Mouse (Mus musculus): ENCODE data around the gene Tgfbr3.

Gene Tgfbr3

DNA sequence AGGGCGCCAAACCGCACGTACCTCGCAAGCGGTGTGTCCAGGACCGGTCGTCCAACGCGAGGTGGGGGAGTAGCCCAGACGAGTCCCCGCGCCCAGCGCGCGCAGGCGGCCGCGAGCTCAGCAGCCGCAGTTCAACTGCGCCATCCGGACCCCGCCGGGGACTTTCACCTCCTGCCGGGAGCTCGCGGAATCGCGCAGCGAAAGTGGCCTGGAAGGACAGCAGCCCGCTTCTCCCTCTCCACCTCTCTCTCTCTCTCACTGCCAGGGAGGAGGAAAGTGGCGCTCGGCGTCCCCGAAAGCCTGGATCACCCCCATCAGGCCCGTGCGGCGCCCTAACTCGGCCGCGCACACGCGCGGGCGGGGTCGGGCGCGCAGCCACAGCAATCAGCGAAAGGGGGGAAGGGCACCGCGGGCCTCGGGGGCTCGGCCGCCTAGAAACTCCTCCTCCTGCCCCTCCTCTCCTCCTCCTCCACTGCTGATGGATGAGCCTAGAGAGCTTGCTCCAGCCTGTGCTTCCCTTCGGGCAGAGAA is at the start of gene Tgfbr3:
TSS of gene Tgfbr3 (minus strand) at position 396 of the 531 bp plus-strand sequence.
- no peak for DNase-seq (ENCODE audit: low spot score)

DNA sequence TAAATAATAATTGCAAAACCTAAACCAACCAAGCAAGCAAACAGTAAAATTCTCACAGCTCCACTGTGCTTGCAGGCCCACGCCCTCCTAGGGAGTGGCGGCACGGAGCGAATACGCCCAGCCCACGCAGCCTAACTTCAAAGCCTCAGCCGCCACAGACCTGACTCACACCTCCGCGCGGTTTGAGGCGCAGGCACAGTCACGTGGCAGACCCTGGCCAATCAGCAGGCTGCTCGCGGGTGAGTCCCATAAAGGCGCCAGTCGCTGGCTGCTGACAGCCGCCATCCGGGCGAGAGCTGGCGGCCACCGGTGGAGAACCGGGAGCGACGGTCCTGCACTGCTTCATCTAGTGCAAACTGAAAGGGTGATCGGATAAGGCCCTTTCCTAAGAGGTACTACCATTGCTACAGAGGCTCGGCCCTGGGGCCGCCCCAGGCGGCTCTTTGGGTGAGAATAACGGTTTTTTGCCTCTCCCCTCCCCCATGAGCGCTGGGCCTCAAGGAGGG is 41.5 kb upstream of the Tgfbr3 start, which contains the start of gene Brdt:
TSS of gene Brdt (plus strand) at position 244 of the 506 bp plus-strand sequence.
- no peak for DNase-seq (ENCODE audit: low spot score)

DNA sequence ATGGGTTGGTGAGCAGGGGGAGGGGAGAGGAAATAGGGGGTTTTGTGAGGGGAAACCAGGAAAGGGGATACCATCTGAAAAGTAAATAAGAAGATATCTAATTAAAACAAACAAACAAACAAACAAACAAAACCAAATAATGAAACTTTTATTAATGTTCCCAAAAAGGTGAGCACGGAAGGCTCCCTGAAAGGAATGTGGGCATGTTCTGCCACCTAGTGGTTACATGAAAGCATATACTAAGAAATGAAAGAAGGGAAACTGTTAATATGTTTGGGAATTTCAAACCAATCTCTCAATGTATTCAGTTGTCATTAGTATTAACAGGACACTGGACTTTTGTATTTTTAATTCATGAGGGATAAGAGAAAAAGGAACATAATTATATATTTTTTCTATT is 31.3 kb upstream of the Tgfbr3 start:
- no peak for DNase-seq (ENCODE audit: low spot score)

DNA sequence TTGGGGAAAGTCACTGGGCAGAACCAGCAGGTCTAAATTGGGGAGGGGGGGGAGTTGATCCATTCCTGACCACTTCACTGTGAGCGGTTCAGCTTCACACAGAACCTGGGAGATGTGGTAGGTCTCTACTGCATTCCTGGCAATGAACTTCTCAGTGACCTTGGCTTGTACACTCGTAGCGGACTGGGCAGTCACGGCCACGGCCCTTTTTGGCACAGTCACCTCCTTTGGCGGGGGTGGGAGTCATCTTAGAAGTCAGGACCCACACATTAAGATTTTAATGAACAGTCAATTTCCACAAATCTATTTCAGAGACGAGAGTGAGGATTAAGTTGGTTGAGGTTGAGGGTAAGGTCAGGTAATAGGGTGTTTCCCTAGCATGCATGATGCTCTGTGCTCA is 27.7 kb upstream of the Tgfbr3 start:
- no peak for DNase-seq (ENCODE audit: low spot score)

DNA sequence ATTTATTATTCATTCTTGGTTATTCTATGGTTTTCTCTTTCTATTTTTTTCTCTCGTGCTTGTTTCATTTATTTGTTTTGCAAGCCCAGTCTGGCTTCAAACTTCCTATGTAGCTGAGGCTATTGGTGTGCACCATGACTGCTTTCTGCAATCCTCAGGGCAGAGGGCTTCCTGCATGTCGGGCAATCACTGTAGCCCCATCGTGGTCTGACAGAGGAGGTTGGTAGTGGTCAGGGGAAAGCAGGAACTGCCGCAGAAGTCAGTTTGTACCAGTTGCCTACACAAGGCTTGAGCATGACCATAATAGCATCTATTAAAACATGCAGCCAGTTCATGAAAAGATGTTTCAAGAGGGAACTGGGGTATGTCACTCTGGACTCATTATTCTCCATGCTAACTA is 18.0 kb upstream of the Tgfbr3 start:
- no peak for DNase-seq (ENCODE audit: low spot score)

DNA sequence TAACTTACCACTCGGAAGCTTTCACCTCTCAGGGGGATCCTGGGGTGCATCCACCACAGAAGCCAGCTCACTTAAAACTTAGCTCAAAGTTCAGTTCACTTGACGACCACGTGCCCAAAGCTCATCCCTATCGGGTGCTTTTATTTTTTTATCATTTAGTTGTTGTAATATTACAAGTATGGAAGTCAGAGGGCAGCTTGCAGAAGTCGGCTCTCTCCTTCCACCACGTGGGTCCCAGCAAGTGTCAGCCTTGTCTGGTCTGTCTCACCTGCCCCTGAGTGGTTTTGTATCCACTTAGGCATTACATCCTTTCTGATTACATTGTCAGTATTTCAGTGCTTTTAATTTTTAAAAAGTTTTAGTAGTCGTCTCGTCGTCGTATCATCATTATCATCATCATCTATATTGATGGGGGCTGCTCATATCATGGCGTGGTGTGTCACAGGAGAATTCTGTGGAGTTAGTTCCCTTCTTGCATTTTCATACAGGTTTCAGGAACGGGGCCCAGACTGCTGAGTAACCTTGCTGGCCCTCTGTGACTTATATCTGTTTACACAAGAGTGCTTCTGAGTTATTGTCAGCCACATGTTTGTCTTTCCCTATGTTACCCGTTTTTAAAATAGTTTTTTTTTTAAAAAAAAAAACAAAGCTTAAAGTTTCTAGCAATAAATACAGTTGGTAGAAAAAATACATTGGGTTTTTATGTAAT is 14.8 kb upstream of the Tgfbr3 start:
- DNase-seq (ENCODE audit: low spot score): no peak

DNA sequence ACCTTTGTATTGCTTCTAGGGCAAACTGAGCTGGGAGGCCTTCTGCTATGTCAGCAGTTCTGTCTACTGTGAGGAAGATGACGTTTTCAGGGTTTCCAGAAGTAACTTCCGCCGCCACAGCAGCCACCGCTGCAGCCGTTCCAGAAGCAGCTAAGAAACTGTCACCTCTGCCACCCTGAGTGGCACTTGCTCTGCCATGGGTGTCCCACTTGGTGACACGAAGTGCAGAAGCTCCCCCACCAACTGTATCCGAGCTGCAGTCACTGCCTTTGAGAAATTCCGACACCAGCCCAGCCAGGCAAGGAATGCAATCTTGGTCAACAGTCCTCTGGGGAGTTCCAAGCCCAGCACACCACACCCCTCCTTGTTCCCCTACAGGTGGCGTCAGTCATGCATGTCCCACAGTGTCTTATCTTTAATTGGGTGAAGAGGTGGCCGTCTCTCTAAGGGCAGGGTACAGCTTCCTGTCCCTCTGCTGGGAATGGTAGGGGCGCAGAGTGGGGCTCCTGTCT is 14.0 kb upstream of the Tgfbr3 start:
- no peak for DNase-seq (ENCODE audit: low spot score)

DNA sequence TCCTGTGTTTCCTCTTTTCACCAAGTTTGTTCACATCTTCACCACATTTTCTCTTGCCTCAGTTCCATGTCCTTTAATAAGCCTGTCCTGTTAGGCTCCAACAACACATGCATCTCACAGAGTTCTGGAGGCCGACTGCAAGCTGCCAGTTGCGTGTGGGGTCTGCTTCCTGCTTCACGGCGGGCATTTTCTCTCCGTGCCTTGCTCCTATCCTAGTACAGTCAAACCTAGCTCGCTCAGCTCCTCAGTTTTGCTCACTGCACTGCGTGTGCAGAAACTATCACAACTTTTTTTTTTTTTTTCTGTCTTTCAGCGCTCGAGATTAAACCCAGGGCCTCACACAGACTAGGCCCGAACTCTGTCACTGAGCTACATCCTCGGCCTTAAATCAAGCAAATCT is 9.4 kb upstream of the Tgfbr3 start:
- DNase-seq (ENCODE audit: low spot score): no peak

DNA sequence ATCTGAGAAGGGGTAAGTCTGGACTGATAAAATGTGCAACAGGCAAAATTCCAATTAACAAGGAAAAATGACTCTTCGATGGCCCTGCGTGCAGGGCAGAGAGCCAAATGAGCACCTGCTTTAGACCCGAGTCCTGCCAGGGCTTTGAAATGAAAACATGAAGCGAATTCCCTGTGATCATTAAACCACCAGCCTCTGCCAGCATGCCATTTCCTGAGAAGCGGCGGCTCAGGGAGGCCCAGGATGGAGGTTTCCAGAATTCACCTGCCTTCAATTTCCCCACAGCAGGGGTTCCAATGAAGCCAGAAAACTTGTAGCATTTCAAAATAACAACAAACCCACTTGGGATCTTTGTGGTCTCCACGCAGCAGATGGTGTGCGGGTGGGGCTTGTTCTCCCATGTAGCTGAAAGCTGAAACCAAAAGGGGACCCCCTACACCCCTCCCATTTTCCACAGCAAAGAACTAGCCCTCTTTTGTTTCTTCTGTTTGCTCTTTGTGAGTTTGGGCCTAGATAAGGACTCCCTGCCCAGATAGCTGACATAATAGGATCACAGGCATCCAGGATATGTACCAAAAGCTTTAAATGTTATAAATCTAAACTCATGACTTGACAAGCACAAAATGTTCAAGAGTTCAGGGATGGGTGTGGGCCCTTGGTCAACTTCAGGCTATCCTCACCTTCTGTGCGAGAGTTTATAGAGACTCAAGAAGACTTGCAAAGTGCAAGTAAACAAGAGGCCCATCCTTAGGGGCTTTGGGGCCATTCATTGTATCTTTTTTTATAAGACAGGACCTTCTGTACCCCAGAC is 7.3 kb upstream of the Tgfbr3 start:
- no peak for DNase-seq (ENCODE audit: low spot score)

DNA sequence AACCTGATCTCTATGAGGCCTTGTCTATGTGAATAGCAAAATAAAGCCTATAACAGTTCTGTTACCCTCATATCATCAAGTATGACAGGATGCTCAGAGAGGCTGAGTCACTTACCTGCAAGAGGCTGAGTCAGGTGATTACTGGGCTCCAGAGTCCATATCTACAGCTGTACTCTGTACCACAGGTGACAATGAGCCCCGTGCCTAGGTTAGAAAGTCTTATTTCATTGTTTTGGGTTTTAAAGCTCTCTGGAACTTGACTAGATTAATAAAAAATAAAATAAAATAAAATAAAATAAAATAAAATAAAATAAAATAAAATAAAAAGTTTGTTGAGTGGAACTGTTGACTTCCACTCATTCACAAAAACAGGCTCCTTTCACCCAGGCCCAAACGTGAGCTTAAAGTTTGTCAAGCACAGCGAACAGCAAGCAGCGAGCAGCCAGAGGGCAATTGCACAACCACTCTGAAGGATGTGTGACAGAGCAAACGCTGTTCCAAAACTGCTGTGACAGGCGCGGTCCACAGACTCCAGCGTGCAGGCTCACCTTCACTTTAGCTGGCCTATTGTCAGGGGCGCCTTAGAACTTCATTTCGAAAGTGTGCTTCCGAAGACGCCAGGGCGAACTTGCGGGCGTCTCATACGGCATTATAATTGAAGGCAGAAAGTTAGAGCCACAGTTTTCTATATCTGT is 6.5 kb upstream of the Tgfbr3 start:
- DNase-seq (ENCODE audit: low spot score): no peak

DNA sequence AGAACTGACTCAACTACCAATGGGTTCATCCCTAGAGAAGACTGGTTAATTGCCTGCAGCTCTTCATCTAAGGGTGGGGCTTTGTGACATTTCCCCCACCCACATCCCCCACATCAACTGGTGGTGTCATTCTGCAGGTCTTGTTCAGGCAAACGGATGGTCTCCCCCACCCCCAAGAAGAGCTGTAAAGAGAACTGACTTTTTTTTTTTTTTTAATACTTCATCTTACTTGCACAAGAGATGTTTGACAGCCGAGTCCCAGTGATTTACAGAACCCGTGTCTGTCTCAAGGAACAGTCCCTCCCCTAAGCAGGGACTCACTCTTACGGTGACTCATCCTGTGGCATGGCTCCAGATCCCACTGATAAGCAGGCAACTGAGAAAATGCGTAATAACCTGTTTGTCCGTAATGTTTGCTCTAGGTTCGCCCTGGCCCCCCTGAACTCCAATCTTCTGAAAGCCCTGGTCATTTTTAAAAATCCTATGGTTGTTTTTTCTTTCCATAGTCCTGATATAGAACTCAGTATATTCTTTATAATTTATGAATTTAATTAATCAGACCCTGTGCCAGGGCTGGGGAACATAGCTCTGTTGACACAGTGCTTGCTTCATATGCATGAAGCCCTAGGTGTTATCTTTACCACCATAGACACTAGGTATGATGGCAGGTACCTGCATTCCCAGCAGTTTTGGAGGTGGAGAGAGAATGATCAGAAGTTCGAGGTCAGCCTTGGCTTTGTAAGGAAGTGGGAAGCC is 5.8 kb upstream of the Tgfbr3 start:
- DNase-seq (ENCODE audit: low spot score): no peak

DNA sequence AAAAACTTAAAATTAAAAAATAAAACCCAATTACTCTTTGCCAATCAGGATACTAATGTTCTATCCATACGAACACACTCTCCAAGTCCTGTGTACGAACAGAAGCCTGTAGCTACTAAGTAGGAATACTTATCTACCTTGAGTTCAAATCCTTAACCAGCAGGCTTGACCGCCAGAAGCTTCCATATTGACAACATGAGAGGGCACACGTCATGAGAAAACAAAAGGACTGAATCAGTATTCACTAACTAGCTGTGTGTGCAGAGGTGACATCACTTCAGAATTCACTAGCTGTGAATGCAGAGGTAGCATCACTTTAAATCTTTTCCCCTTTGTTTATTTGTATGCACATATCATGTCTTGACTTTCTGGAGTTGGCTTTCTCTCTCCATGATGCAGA is 4.6 kb upstream of the Tgfbr3 start:
- no peak for DNase-seq (ENCODE audit: low spot score)

DNA sequence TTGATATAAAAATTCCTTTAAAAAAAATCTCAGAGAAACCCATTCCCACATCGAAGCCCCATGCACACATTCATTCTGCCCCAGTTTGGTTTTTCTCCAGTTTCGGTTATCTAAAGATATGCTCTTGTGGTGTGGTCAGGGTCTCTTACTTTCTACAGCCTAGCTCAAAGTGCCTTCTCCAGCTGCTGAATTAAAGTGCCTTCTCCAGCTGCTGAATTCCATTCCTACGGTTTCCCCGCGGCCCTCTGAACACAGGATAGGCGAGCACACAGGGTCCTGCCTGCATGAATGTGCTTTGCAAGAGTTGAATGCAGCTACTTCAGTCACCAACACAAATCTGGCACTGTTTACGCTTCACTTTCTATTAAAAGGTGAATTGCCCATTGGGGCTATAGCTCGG is 557 bp upstream of the Tgfbr3 start:
- DNase-seq (ENCODE audit: low spot score): no peak

DNA sequence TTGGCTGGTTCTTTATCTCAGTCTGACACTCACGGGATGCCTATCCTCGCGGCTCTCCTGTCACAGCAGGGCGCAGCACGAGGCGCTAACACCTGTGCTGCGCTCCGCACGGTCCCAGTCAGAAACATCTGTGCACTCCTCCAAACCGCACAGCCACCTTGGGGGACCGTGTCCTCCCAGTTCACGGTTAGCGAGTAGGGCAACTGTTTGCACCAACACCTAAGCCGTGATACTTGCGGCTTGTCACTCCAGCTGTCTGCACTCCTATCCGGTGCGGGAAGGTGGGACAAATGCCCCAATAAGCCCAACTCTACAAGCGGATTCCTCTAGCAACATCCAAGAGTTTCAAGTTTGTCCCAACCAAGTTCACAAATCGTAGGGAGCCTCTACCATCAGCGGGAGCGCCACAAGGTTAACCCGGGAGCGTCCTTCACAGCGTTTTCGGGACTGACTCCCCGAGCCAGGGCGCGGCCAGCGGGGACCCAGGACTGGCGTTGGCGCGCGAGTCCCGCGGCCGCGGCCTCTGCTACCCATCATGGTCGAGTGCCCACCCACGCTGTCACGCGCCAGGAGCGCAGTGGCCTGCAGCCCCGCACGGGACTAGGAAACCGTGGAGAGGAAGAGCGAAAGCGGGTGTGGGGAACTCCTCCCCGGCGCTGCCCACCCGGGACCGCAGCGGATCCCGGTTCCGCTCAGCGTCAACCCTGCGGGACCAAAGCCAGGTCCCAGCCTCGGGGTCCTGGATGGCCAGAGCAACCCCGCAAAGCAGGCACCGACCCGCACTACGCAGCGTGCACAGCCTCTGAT is 799 bp downstream of the Tgfbr3 start:
- DNase-seq (ENCODE audit: low spot score): peak; percentile 67

DNA sequence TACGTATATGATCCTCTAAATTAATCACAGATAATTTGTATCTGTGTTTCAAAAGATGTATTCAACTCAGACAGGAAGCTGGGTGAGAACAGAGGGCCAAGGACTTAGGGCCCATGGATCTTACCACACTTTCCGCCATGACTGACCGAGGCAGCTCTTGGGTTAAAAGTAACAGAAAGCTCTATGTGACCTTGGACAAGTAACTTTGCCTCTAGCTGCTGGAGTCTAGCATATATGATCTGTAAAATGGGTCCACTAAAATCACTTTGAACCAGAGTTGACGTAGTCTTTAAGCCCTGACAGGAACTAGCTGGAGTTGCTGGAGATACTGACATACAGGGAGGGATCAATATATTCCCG is 1.5 kb downstream of the Tgfbr3 start:
- no peak for DNase-seq (ENCODE audit: low spot score)

DNA sequence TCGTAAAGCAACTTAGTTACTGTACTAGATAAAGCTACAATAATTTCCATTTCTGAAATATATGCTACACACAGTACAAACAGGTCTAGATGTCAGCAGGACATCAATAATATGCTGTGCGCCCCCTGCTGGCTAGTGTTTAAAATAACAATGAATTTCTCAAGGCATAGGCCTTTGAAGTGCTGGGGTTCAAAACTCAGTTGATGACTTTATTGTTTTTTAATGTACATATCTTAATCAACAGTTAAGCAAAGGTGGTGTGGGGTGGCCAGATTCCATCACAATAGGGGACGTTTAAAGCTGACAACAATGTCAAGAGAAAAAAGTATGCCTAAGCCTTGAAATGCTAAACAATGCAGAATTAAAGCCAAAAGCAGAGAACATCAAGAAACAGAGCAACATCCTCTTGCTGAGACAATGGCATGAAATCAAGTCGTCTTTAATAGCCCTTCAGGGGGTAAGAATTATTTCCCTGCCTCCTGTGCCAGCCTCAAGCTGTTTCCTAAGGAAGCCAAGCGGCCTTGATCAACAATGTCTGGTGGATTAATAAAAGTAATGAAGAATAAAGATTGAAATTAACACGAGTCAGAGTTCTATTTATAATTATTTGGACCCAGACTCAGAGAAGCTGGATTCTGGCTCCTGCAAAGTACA is 2.0 kb downstream of the Tgfbr3 start:
- peak; percentile 44 for DNase-seq (ENCODE audit: low spot score)

DNA sequence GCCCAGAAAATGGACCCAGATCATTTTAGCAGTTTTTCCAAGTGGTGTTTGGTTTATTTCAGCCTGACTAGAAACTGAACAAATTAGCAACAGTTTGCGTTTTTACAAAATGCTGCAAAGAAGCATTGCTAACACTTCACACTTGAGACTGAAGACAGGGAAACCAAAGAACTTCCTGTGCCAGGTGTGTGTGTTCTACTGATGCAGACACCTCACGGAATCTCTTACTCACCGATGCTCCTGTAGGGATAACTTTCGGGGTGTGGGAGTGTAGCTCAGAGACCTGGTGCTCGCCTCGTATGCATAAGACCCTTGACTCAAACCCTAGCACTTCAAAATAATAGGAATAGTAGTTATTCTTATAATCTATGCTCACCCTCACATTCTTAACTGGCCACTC is 3.9 kb downstream of the Tgfbr3 start:
- DNase-seq (ENCODE audit: low spot score): no peak

DNA sequence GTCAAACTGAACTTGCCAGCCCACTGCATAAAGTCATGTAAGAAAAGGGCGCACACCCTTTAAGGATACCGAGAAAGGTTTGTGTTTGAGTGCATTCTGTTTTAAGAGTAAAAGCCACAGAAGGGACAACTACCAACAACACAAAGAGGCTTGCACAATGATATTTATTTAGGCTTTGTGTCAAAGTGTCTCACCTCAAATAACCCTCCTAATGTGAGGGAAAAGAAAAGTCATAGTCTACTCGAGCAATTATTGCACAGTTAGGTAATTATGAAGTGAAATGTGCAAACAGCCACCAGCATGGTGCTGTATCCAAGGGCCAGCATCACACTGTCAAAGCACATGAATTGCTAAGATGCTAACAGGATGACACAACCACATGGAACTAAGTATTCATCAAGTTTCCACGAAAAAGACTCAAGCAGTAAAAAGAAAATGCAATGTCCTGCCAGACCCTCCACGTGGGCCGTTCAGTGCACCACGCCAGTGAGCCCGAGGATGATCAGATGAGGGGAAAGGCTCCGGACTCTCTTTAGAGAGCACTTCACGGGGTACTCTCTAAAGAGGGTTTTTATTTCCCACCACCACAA is 5.4 kb downstream of the Tgfbr3 start:
- DNase-seq (ENCODE audit: low spot score): no peak

DNA sequence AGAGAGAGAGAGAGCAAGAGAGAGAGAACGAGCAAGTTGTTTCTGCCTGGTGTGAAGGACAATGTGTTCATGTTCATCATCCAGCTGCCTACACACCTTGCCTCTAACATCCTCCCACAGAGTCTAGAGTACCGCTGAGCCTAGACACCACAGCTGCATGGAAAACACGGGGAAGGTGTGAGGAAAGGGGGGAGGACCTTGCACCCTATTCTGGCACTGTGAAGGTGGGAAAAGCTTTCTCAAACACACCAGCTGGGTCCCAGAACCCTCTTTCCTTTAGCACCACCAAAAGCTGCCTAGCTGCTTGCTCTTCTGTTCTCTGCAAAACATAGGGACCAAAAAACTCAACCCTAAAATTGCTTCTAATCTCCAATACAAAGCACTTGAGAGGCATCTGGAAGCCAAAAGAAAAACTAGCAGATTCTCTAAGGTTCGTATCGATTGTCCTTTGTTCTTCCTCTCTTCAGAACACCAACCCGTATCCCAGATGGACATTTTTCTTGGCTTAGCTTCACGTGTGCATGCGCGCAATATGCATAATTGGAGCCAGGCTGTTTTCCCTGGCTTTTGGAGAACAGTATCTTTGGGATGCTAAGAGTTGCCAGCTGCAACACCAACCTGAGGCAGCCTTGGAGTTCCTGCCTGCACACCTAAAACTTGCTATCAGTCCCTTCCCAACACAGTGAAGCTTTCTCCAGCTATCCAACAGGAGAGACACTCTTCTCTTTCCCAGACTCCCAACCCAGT is 6.7 kb downstream of the Tgfbr3 start:
- no peak for DNase-seq (ENCODE audit: low spot score)

Data from ovary, postnatal 10 days (tissue).